Mouse (Mus musculus) forebrain, postnatal 0 days (tissue): ENCODE data around the gene Gm35315. TPM values are rescaled to one million over a fixed set of nuclear protein-coding genes. Genes with fewer than 3 reads are reported as not detected.
"Not testable (repeated sequence)": the region's sequence is repeated elsewhere in the genome, so short reads cannot be mapped to it uniquely, and the experiment has no call there.

Source experiments
- ATAC-seq: fragments of 200-750 bp; cut with Nextera tagmentation; 2 replicates; pipeline ENCODE4 v1.8.0; 2017; ENCODE audit warnings: mild to moderate bottlenecking, moderate library complexity
- DNase-seq: peaks from one replicate; pipeline ENCODE4 v3.0.0-alpha.2; 2015
- H3K27ac ChIP-seq: fragments of 300-500 bp; sonication (generic); 2 replicates; pipeline ENCODE4 v1.5.1; 2014; ENCODE audit warnings: low read depth, mild to moderate bottlenecking, antibody characterized with exemption, low read length, moderate library complexity, mixed read lengths
- H3K27me3 ChIP-seq: fragments of 300-500 bp; sonication (generic); 2 replicates; pipeline ENCODE4 v1.6.1; 2014; ENCODE audit warnings: mild to moderate bottlenecking, low read length, mixed read lengths; ENCODE audit not compliant: insufficient read depth
- H3K36me3 ChIP-seq: fragments of 300-500 bp; sonication (generic); 2 replicates; pipeline ENCODE4 v1.6.1; 2014; ENCODE audit warnings: mild to moderate bottlenecking, moderate library complexity; ENCODE audit not compliant: insufficient read depth
- H3K4me1 ChIP-seq: fragments of 300-500 bp; sonication (generic); 2 replicates; pipeline ENCODE4 v1.6.1; 2014; ENCODE audit warnings: antibody characterized with exemption; ENCODE audit not compliant: insufficient read depth
- H3K4me2 ChIP-seq: fragments of 300-500 bp; sonication (generic); 2 replicates; pipeline ENCODE4 v1.6.1; 2014; ENCODE audit warnings: low read depth, mild to moderate bottlenecking, moderate library complexity
- H3K4me3 ChIP-seq: fragments of 300-500 bp; sonication (generic); 2 replicates; pipeline ENCODE4 v1.5.1; 2014; ENCODE audit warnings: low read depth, low read length, mixed read lengths
- H3K9ac ChIP-seq: fragments of 300-500 bp; sonication (generic); 2 replicates; pipeline ENCODE4 v1.6.1; 2014; ENCODE audit warnings: mild to moderate bottlenecking
- H3K9me3 ChIP-seq: fragments of 300-500 bp; sonication (generic); 2 replicates; pipeline ENCODE4 v1.6.1; 2016; ENCODE audit warnings: low read length
- CTCF ChIP-seq: sonication (generic); IDR thresholded peaks from 2 replicates; pipeline ENCODE4 v1.5.1; 2016; ENCODE audit warnings: antibody characterized with exemption, control low read depth, low read depth
- WGBS: fragments of 180-500 bp; shearing (Covaris S2); extraction: QIAGEN DNeasy Blood & Tissue Kit; methylation state at CpG from one replicate; pipeline ENCODE4 v1.1.7; 2014; 5-methylcytosine and 5-hydroxymethylcytosine counted together
- polyA plus RNA-seq: library from polyadenylated mRNA; unstranded; fragments of >200 nt; fragmentation: Nextera tagmentation; extraction: Ambion mirVana; gene quantifications from 2 replicates; pipeline ENCODE4 v1.2.1, GENCODE M21; 2015
- total RNA-seq: library from RNA; depleted of rRNA; stranded (reverse); fragments of >200 nt; gene quantifications from 2 replicates; pipeline ENCODE4 v1.2.3, GENCODE M21; 2014; rRNA removed

Gm35315 gene
- total and polyA plus RNA-seq, 2 experiments from 2014 or later = 0.48 to 0.68 TPM

DNA sequence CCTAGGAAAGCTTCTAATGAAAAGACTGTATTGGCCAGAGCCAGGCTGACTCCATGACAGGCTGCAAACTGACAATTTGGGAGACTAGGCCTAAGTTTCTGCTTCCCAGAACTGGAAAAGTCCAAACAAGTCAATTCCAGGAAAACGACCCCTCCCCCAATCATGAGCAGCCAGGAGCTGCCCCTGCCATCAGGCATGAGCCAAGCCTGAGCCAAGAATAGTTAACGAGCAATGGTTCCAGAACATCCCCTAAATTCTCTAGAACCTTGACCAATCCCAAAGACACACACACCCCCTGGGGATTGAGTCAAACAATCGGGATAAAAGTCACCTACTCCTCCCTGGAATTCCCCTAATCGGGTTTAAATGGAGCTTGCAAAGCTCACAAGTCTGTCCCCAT is 11.3 kb downstream of the Gm35315 start:
- Histone ChIP-seq H3K9ac (no peak overlapping the region), H3K27ac (no peak overlapping the region), H3K9me3 (peaks cover 10% of the 10 kb centered on the region), H3K36me3 (no peaks in the 10 kb centered on the region), H3K4me3 (no peak overlapping the region), H3K27me3 (no peaks in the 10 kb centered on the region), H3K4me1 (no peaks in the 10 kb centered on the region), H3K4me2 (no peak overlapping the region)
- ATAC-seq = no peak
- TF ChIP-seq CTCF = no peak
- no peak for DNase-seq
- 85% methylated on average over 4 of the region's 4 CpGs for WGBS

DNA sequence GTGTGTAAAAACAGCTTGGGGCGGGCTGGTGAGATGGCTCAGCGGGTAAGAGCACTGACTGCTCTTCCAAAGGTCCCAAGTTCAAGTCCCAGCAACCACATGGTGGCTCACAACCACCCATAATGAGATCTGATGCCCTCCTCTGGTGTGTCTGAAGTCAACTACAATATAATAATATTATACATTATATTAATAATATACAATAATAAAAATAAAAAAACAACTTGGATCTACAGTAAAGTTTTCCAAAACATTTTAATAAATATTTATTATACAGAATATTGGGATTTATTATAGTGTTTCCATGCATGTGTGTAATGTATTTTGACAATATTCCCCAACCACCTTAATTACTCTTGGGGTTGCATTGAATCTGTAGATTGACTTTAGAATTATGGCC is 21.8 kb downstream of the Gm35315 start, which contains the start of gene Gm17655:
Gm17655 (minus strand) TSS at position 101 of the 400 bp plus-strand sequence.
- H3K4me3 ChIP-seq, DNase-seq, H3K27me3 ChIP-seq, H3K27ac ChIP-seq, H3K9ac ChIP-seq, H3K36me3 ChIP-seq, H3K4me2 ChIP-seq, ATAC-seq, H3K4me1 ChIP-seq: not testable (repeated sequence)
- WGBS = 94% methylated on average over 2 of the region's 2 CpGs
- peaks cover 12% of the 10 kb centered on the region for H3K9me3 ChIP-seq

DNA sequence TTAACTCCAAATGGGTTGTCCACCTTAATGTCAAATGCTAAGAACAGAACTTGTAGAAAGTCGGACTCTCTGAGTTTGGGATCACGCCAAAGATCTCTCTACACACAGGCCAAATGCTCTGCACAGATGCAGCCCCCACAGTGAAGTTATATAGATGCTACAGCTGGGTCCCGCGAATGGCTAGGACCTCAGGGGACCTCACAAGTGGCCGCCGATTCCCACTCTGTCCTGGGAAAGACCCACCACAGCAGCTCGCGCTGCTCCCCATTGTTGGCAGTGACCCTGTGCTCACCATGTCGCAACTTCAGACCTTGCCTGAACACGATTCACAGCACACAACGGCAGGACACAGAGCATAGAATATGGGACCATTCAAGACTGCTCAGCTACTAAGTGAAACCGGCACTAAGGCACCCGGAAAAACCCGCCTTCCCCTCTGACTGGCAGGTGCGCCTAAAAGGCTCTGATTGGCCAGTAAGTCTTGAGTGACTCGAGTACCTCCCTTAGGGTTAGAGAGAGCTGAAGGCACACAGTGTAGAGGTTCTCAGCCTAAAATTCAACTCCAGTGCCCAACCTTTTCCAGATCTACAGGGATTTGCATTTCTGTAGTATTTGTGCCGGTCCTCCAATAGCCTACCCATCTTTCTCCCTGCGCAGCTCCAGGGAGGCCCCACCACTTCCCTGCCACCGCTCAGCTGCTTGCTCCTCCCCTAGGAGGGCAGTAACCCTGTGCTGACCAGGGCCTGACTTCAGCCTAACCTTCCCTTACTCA is 36.4 kb downstream of the Gm35315 start:
- DNase-seq (peak; percentile 79), ATAC-seq (peak; percentile 99)
- no peak for TF ChIP-seq CTCF
- peak overlapping the region; percentile 40 for H3K9ac ChIP-seq
- no peaks in the 10 kb centered on the region for H3K27me3 ChIP-seq
- H3K27ac ChIP-seq = 0 out of 2 replicates have a peak overlapping the region, but pooled peaks have one; percentile 40
- H3K4me2 ChIP-seq = peak overlapping the region; percentile 49
- H3K4me3 ChIP-seq = peak overlapping the region; percentile 44
- WGBS = 4% methylated on average over 19 of the region's 19 CpGs
- no peaks in the 10 kb centered on the region for H3K36me3 ChIP-seq
- no peaks in the 10 kb centered on the region for H3K4me1 ChIP-seq
- no peaks in the 10 kb centered on the region; the same call in 1 of the 2 replicates for H3K9me3 ChIP-seq

Other genes with a start within 250 kb of the Gm35315 start
- gene Gm15446, start 171.0 kb downstream of the Gm35315 start, total RNA-seq = 10.7 and 13.7 TPM in 2 replicates
- gene Gm15446, start 171.0 kb downstream of the Gm35315 start, polyA plus RNA-seq = 0.51 and 0.65 TPM in 2 replicates
- 23.1 and 26.6 TPM in 2 replicates for gene Zfp932, start 97.9 kb downstream of the Gm35315 start, total RNA-seq
- 20.4 and 21.4 TPM in 2 replicates for gene Zfp932, start 97.9 kb downstream of the Gm35315 start, polyA plus RNA-seq
- gene Gm17655, start 21.9 kb downstream of the Gm35315 start, total RNA-seq = 0.62 and 1.7 TPM in 2 replicates
- gene Gm17655, start 21.9 kb downstream of the Gm35315 start, polyA plus RNA-seq = 0.68 and 0.91 TPM in 2 replicates
- gene Plcxd1, start 5.5 kb upstream of the Gm35315 start, total RNA-seq = 7.9 and 8.7 TPM in 2 replicates
- 2.9 and 4.7 TPM in 2 replicates for gene Plcxd1, start 5.5 kb upstream of the Gm35315 start, polyA plus RNA-seq
- gene Gtpbp6, start 13.8 kb upstream of the Gm35315 start, total RNA-seq = 99.2 and 103 TPM in 2 replicates
- 62.6 TPM in 2 replicates for gene Gtpbp6, start 13.8 kb upstream of the Gm35315 start, polyA plus RNA-seq
- gene Zfp605, start 15.7 kb upstream of the Gm35315 start, total RNA-seq = 20.4 and 22.3 TPM in 2 replicates
- gene Zfp605, start 15.7 kb upstream of the Gm35315 start, polyA plus RNA-seq = 13.0 and 16.9 TPM in 2 replicates
- 60.1 and 69.1 TPM in 2 replicates for gene Chfr, start 41.4 kb upstream of the Gm35315 start, total RNA-seq
- gene Chfr, start 41.4 kb upstream of the Gm35315 start, polyA plus RNA-seq = 45.9 and 53.8 TPM in 2 replicates
- gene Golga3, start 82.3 kb upstream of the Gm35315 start, total RNA-seq = 17.8 and 25.1 TPM in 2 replicates
- gene Golga3, start 82.3 kb upstream of the Gm35315 start, polyA plus RNA-seq = 12.7 and 15.9 TPM in 2 replicates
- gene Ankle2, start 136.6 kb upstream of the Gm35315 start, total RNA-seq = 31.0 and 40.2 TPM in 2 replicates
- gene Ankle2, start 136.6 kb upstream of the Gm35315 start, polyA plus RNA-seq = 11.6 and 17.8 TPM in 2 replicates
- 154 and 169 TPM in 2 replicates for gene Pgam5, start 175.5 kb upstream of the Gm35315 start, total RNA-seq
- 117 and 120 TPM in 2 replicates for gene Pgam5, start 175.5 kb upstream of the Gm35315 start, polyA plus RNA-seq
- gene Pxmp2, start 191.8 kb upstream of the Gm35315 start, total RNA-seq = 3.3 and 6.7 TPM in 2 replicates
- gene Pxmp2, start 191.8 kb upstream of the Gm35315 start, polyA plus RNA-seq = 9.6 and 11.3 TPM in 2 replicates
- gene Pole, start 191.9 kb upstream of the Gm35315 start, total RNA-seq = 5.5 and 6.7 TPM in 2 replicates
- gene Pole, start 191.9 kb upstream of the Gm35315 start, polyA plus RNA-seq = 2.5 and 3.6 TPM in 2 replicates
- 7.9 and 10.3 TPM in 2 replicates for gene P2rx2, start 248.8 kb upstream of the Gm35315 start, total RNA-seq
- 11.8 and 13.3 TPM in 2 replicates for gene P2rx2, start 248.8 kb upstream of the Gm35315 start, polyA plus RNA-seq